Mouse (Mus musculus): ENCODE measurements around the gene Aspg.
A peak's percentile ranks its signal among the peaks of the same experiment; 100 is the strongest.

Gene Aspg

GRCm38 (mm10) chr12:112106541-112106971 lies at the start of gene Aspg:
Gene Aspg (plus strand): TSS chr12:112106679.
- no peak for DNase-seq (ENCODE audit: low spot score)

GRCm38 (mm10) chr12:112077651-112078050 lies 28.8 kb upstream of the Aspg start:
- peak; percentile 41 for DNase-seq (ENCODE audit: low spot score)

GRCm38 (mm10) chr12:112079911-112080310 lies 26.6 kb upstream of the Aspg start:
- no peak for DNase-seq (ENCODE audit: low spot score)

- no peak for DNase-seq (ENCODE audit: low spot score)
These were observed 25.6 kb upstream of the Aspg start for GRCm38 (mm10) chr12:112080911-112081310.

- DNase-seq (ENCODE audit: low spot score): no peak
These were observed 24.2 kb upstream of the Aspg start for GRCm38 (mm10) chr12:112082241-112082640.

- DNase-seq (ENCODE audit: low spot score): no peak
These were observed 20.2 kb upstream of the Aspg start for GRCm38 (mm10) chr12:112086250-112086649.

- DNase-seq (ENCODE audit: low spot score): no peak
These were observed 19.8 kb upstream of the Aspg start for GRCm38 (mm10) chr12:112086726-112087125.

GRCm38 (mm10) chr12:112088609-112089324 lies 17.7 kb upstream of the Aspg start:
- no peak for DNase-seq (ENCODE audit: low spot score)

DNA sequence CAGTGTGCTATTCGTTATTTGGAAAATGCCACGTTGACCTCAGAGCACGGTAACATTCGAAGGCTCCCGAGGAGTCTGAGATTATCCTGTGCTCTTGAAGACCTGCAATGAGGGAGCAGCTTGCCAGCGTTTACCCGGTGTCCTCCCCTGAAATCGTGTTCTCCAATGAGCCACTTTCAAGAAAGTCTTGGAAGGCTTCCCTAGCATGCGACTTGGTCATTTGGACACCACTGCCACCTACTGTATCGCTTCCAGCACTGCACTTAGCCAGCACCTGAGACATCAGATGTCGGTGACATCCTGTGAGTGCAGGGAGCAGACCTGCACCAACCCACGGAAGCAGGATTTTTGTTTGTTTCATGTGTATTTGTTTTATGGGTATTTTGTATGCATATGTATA lies 15.4 kb upstream of the Aspg start:
- no peak for DNase-seq (ENCODE audit: low spot score)

GRCm38 (mm10) chr12:112094261-112094880 lies 12.1 kb upstream of the Aspg start:
- DNase-seq (ENCODE audit: low spot score): no peak

DNA sequence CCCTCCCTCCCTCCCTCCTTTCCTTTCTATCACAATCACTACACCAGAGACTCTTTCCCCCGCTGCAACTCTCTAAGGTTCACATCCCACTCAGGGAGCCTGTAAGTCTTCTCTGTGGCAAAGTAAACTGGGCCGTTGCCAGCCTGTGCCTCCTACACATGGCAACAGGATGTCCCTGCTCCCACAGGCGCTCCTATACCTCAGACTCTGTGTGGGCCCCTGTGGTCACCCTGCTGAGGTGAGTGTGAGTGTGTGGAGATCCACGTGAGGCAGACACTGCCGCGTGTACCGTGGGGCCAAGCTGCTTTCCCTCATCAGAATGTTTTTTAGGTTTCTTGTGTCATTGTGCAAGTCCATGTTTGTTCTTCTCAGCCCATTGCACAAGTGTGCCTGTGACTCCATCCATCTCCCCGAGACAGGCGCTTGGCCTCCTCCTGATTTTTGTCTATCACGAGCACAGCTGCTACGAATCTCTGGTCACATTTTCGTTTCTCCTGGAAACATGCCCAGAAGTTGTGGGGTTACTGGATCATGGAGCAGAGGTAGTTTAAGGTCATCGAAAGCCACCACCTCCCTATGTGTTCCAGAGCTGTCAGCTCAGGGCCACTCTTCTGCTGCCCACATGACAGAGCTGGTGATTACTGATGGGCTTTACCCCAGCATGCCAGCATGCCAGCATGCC lies 10.3 kb upstream of the Aspg start:
- no peak for DNase-seq (ENCODE audit: low spot score)

- DNase-seq (ENCODE audit: low spot score): no peak
These were observed 9.8 kb upstream of the Aspg start for GRCm38 (mm10) chr12:112096733-112097117.

- DNase-seq (ENCODE audit: low spot score): no peak
These were observed 6.4 kb upstream of the Aspg start for GRCm38 (mm10) chr12:112100106-112100505.

DNA sequence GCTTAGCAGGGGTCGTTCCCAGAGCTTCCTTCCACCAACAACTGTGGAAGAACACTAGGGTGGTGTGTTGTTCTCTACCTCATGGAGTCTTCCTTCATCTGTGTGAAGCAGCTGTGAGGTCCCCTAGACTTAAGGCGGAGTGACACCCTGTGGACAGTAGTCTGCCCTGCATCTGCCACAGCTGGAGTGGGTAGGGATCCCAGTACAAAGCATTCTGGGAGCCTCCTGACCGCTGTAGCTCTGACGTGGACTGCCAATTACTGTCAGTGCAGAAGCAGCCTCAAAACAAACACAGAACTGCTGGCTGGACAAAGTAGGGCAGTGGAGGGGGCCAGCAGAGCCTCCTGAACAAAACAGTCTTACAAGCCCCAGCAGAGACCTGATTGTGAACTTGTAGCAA lies 5.4 kb upstream of the Aspg start:
- DNase-seq (ENCODE audit: low spot score): no peak

DNA sequence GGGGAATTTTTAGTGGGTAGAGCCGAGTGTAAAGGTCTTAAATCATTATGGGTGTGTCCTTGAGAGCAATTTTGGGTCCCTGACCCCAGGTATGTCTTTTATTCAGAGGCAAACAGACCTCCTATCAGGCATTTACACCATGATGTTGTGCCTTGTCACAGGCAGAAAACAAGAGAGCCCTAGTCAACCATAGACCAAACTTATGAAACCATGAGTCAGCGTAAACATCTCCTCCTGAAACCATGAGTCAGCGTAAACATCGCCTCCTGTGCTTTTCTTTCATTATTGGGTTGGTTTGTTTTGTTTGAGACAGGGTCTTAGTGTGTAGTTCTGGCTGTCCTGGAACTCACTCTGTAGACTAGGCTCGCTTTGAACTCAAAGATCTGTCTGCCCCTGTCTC lies 3.3 kb upstream of the Aspg start:
- no peak for DNase-seq (ENCODE audit: low spot score)

GRCm38 (mm10) chr12:112104890-112105289 lies 1.6 kb upstream of the Aspg start:
- no peak for DNase-seq (ENCODE audit: low spot score)

DNA sequence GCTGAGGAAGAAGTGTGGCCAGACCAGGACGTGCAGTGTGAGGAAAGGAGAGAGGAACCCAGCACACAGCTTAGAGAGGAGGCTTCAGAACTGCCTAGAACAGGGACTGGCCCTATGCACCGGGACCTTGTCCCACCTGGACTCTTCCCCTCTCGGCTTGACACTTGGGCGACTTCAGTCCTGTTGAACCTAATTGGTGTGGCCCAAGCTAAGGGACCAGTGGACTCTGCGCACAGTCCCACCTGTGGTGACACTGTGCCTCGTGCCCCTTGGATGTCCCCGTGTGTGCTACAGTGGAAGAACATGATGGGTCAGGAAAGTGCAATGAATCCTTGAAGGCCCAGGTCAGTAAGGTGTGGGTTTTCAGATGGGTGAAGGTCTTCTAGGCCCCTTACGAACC lies 1.2 kb downstream of the Aspg start:
- no peak for DNase-seq (ENCODE audit: low spot score)

DNA sequence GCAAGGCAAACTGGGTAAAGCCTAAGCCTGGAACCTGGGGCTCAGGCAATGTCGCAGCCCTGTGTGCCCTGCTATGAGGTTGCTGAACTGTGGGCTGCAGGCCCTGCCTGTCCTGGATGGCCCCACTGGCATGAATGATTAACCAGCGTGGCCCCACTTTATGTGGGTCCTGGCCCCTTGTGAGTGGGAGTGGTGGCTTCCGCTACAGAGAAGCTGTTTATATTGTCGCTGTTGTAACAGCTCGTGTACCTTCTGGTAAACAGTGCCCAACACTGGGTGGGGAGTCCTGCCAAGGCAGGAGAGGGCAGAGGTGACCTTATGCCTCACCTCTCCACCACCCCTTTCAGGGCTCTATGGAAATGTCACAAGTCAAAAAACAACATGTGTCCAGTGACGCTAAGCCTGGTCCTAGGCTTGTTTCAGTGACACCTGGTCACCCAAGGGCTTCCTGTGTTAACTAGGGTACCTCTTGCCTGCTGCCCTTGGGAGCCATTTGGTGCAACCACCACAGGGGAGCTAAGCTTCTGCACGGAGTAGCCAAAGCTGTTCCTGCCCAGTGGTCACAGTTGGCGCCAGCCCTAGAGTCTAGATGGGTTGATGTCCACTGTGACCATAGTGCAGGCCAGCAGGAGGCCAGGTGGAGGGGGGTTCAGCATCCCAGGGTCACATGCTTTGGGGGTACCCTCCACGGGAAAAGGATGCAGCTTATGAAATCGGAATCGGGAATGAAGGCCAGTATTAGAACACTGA lies 2.4 kb downstream of the Aspg start:
- DNase-seq (ENCODE audit: low spot score): no peak

- no peak for DNase-seq (ENCODE audit: low spot score)
These were observed 3.2 kb downstream of the Aspg start for GRCm38 (mm10) chr12:112109701-112110100.

DNA sequence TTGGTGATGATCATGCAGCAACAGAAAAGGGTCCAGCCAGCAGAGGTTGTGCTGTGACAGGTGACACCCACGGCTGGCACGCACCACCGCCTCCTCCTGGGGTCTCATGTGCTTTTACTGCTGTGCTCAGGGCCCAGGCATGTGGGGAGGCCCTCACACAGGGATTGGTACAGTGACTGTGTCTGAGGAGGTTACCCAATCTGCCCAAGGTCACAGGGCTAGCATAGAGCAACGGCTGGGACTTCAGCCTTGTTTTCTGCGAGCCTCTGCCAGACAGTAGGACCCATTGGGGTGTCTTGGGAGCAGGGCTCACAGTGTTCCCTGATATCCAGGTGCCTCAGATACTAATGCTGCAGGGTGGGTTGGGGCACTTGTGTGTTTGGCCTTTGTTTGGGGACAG lies 4.8 kb downstream of the Aspg start:
- DNase-seq (ENCODE audit: low spot score): no peak

DNA sequence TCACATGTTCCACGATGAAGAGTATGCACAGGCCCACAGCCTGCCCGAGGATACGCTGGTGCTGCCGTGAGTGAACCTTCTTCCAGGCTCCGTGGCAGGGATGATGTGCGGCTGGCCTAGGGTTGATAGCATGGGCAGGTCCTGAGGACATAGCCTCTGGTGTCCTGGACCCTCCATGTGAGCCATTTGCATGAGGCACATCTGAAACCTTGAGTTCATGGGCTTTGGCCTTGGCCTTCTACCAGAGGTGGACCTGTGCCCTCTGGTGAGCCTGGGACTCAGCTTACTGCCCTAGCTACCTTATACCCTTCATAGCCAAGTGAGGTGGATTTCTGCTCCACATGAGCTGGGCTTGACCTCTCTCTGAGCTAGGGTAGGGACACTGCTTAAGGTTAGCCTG lies 5.8 kb downstream of the Aspg start:
- DNase-seq (ENCODE audit: low spot score): no peak

DNA sequence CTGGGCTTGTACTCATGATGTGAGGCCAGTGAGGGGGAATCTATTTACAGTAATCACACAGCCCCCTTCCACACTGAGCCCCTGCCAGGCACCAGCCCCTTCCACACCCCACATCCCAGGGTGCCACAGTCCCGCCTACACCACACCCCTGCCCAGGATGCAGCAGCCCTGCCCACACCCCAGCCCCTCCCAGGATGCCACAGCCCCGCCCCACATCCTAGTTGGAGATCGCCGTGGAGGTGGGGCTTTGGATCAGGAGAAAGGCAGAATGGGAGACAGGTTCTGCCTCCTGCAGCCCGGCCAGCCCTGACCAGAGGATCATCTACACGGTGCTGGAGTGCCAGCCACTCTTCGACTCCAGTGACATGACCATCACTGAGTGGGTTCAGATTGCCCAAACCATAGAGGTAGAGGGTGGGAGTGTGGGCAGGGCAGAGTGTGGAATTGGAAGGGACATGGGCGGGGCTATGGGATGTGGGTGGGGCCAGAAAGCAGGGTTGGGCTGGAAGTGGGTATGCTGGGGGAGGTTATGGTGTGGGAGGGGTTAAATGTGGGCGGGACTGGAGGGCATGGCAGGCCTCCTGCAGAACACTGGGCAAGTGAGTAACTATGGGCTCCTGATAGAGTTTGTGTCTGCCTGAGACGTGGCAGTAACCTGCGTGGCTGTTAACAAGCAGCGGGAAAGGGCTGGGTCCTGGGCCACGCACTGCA lies 6.4 kb downstream of the Aspg start:
- DNase-seq (ENCODE audit: low spot score): no peak

Measured in urinary bladder, postnatal 10 days (tissue).